Mouse (Mus musculus): ENCODE measurements around the gene Cd248.

Gene Cd248

GRCm38 (mm10) chr19:5106731-5107191, 38.9 kb downstream of the Cd248 start, which contains the start of gene Rab1b:
Gene Rab1b (minus strand): TSS chr19:5107072.
- peak; percentile 99 for DNase-seq (ENCODE audit: low spot score in 2 of 2)

GRCm38 (mm10) chr19:5107556-5108270, 39.8 kb downstream of the Cd248 start:
- no peak for DNase-seq (ENCODE audit: low spot score in 2 of 2)

GRCm38 (mm10) chr19:5108271-5108575, 40.3 kb downstream of the Cd248 start:
- no peak for DNase-seq (ENCODE audit: low spot score in 2 of 2)

- no peak for DNase-seq (ENCODE audit: low spot score in 2 of 2)
Measured at GRCm38 (mm10) chr19:5108702-5109101, 40.8 kb downstream of the Cd248 start.

- no peak for DNase-seq (ENCODE audit: low spot score in 2 of 2)
Measured at GRCm38 (mm10) chr19:5109659-5110453, 42.0 kb downstream of the Cd248 start.

GRCm38 (mm10) chr19:5113783-5114182, 45.9 kb downstream of the Cd248 start:
- DNase-seq (ENCODE audit: low spot score in 2 of 2) = no peak

- DNase-seq (ENCODE audit: low spot score in 2 of 2) = peak; percentile 91 to 92
Measured at GRCm38 (mm10) chr19:5117494-5118383, 49.9 kb downstream of the Cd248 start.

- DNase-seq (ENCODE audit: low spot score in 2 of 2) = no peak
Measured at GRCm38 (mm10) chr19:5118384-5118698, 50.5 kb downstream of the Cd248 start, which contains the start of gene Klc2. Gene Klc2 (minus strand): TSS chr19:5118560.

Data from right cerebral cortex, postnatal 10 days (tissue).